Comparison of ENCODE assay signal across 8 mouse cellular contexts in genomic region chr2:96319201-96319600, GRCm38 (mm10). TPM values are rescaled to one million over a fixed set of nuclear protein-coding genes. Genes with fewer than 3 reads are reported as not detected.
DNase-seq lines count a peak whose midpoint lies in the region; ATAC-seq and TF ChIP-seq lines count a peak whose summit lies in the region.

No protein-coding gene starts in this region.

- no peaks in the 10 kb centered on the region for H3K9me3 ChIP-seq in neural tube, embryonic 11.5 days (ENCODE audit: control insufficient read depth, low read length)
- no peaks in the 10 kb centered on the region for H3K9me3 ChIP-seq in midbrain, embryonic 12.5 days
- H3K9me3 ChIP-seq in stomach, postnatal 0 days (ENCODE audit: control insufficient read depth, low read length), result no peaks in the 10 kb centered on the region

- ATAC-seq in neural tube, embryonic 11.5 days (ENCODE audit: insufficient read depth, low FRiP score, low TSS enrichment), result no peak
- no peak for ATAC-seq in midbrain, embryonic 12.5 days (ENCODE audit: low FRiP score, low read depth)
- ATAC-seq in stomach, postnatal 0 days (ENCODE audit: low FRiP score, low TSS enrichment), result no peak

- no peak overlapping the region for H3K27ac ChIP-seq in neural tube, embryonic 11.5 days (ENCODE audit: low read depth, low read length)
- no peak overlapping the region for H3K27ac ChIP-seq in midbrain, embryonic 12.5 days (replicated peaks)
- H3K27ac ChIP-seq in stomach, postnatal 0 days (replicated peaks), result no peak overlapping the region

- no peaks in the 10 kb centered on the region for H3K36me3 ChIP-seq in neural tube, embryonic 11.5 days (ENCODE audit: control insufficient read depth, insufficient read depth, low read length)
- no peaks in the 10 kb centered on the region for H3K36me3 ChIP-seq in midbrain, embryonic 12.5 days
- H3K36me3 ChIP-seq in stomach, postnatal 0 days (ENCODE audit: control insufficient read depth, insufficient read depth, low read length), result no peaks in the 10 kb centered on the region

- H3K4me3 ChIP-seq in neural tube, embryonic 11.5 days (ENCODE audit: low read depth, low read length), result 0 out of 2 replicates have a peak overlapping the region, but pooled peaks have one; percentile 7
- H3K4me3 ChIP-seq in midbrain, embryonic 12.5 days, result peak overlapping the region; percentile 30
- H3K4me3 ChIP-seq in stomach, postnatal 0 days (ENCODE audit: low read depth, low read length), result no peak overlapping the region

- DNase-seq in neural tube, embryonic 11.5 days (ENCODE audit: low spot score), result peak; percentile 12
- no peak for DNase-seq in neural tube, embryonic 10.5 days (ENCODE audit: extremely low spot score, low spot score)
- DNase-seq in frontal cortex, postnatal 36 days (ENCODE audit: low spot score in 2 of 2), result peak; percentile 40 to 57
- DNase-seq in adrenal gland, postnatal 4 days (ENCODE audit: low spot score in 2 of 2), result no peak
- DNase-seq in stomach, postnatal 0 days (ENCODE audit: low spot score), result no peak
- no peak for DNase-seq in spleen, adult 12 weeks (ENCODE audit: low spot score)
- DNase-seq in natural killer cell, adult 2 months (ENCODE audit: low spot score in 2 of 2), result no peak

- WGBS in neural tube, embryonic 11.5 days, result under 1% methylated on average over 8 of the region's 8 CpGs
- WGBS in midbrain, embryonic 12.5 days, result 4% methylated on average over 8 of the region's 8 CpGs
- 19% methylated on average over 8 of the region's 8 CpGs for WGBS in stomach, postnatal 0 days

- no peak for TF ChIP-seq EP300 in stomach, postnatal 0 days (optimal IDR thresholded peaks at IDR 0.05)

- no peaks in the 10 kb centered on the region for H3K27me3 ChIP-seq in neural tube, embryonic 11.5 days (ENCODE audit: control insufficient read depth, insufficient read depth, low read length)
- H3K27me3 ChIP-seq in midbrain, embryonic 12.5 days, result no peaks in the 10 kb centered on the region
- no peaks in the 10 kb centered on the region for H3K27me3 ChIP-seq in stomach, postnatal 0 days (ENCODE audit: control insufficient read depth, insufficient read depth, low read length)

- TF ChIP-seq CTCF in stomach, postnatal 0 days (IDR thresholded peaks at IDR 0.05; ENCODE audit: low read depth), result no peak

- no peaks in the 10 kb centered on the region for H3K4me1 ChIP-seq in neural tube, embryonic 11.5 days (ENCODE audit: control insufficient read depth, insufficient read depth, low read length)
- H3K4me1 ChIP-seq in midbrain, embryonic 12.5 days, result peaks cover 12% of the 10 kb centered on the region; the same call in 1 of the 2 replicates
- H3K4me1 ChIP-seq in stomach, postnatal 0 days (replicated peaks; ENCODE audit: control insufficient read depth, insufficient read depth), result no peaks in the 10 kb centered on the region

- H3K4me2 ChIP-seq in neural tube, embryonic 11.5 days (ENCODE audit: low read depth), result peak overlapping the region; percentile 18
- H3K4me2 ChIP-seq in midbrain, embryonic 12.5 days (replicated peaks), result peak overlapping the region; percentile 74
- no peak overlapping the region for H3K4me2 ChIP-seq in stomach, postnatal 0 days (replicated peaks; ENCODE audit: low read depth)

- H3K9ac ChIP-seq in neural tube, embryonic 11.5 days (ENCODE audit: low read length), result no peak overlapping the region
- no peak overlapping the region for H3K9ac ChIP-seq in midbrain, embryonic 12.5 days (replicated peaks)
- H3K9ac ChIP-seq in stomach, postnatal 0 days (ENCODE audit: low read length), result no peak overlapping the region

RNA-seq across cellular contexts. Expression of gene Lrrc4c, which starts 1.2 kb away (rescaled TPM):
- polyA plus RNA-seq in neural tube, embryonic 11.5 days (2014; fragmentation: Nextera tagmentation; extraction: Ambion mirVana), result 4.5 and 4.7 TPM in 2 replicates
- 7.5 and 10.2 TPM in 2 replicates for polyA plus RNA-seq in midbrain, embryonic 12.5 days (2016; fragmentation: Nextera tagmentation; extraction: Ambion mirVana)
- total RNA-seq in adrenal gland, postnatal 4 days (2021), result 1 to 10 TPM; 6.9 to 7.1 TPM
- polyA plus RNA-seq in stomach, postnatal 0 days (2015; fragmentation: Nextera tagmentation; extraction: Ambion mirVana), result 2.3 and 3.0 TPM in 2 replicates

Comparison
In these comparisons a context has a peak if more than half of its experiments do, and no peak if none do; other contexts are left out.
1. DNase-seq: peak in neural tube, embryonic 11.5 days (single experiment) and frontal cortex, postnatal 36 days (2 of 2); none in neural tube, embryonic 10.5 days (single experiment), adrenal gland, postnatal 4 days (0 of 2), stomach, postnatal 0 days (single experiment), spleen, adult 12 weeks (single experiment) and natural killer cell, adult 2 months (0 of 2).